Mouse (Mus musculus) brain, embryonic 18.5 days (tissue): ENCODE measurements around the gene Fam171a2.
A peak's percentile ranks its signal among the peaks of the same experiment; 100 is the strongest.
"Not testable (repeated sequence)": the region's sequence is repeated elsewhere in the genome, so short reads cannot be mapped to it uniquely, and the experiment has no call there.

Source experiments
- DNase-seq: peaks from one replicate; pipeline ENCODE4 v3.0.0-alpha.2; 2012; ENCODE audit warnings: low read depth, low spot score

Fam171a2 gene

DNA sequence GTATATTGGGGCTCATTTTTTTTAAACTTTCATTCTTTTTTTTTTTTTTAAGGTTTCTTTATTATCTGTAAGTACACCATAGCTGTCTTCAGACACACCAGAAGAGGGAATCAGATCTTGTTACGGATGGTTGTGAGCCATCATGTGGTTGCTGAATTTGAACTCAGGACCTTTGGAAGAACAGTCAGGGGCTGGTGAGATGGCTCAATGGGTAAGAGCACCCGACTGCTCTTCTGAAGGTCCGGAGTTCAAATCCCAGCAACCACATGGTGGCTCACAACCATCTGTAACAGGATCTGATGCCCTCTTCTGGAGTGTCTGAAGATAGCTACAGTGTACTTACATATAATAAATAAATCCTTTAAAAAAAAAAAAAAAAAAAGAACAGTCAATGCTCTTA lies 37.1 kb downstream of the Fam171a2 start:
- DNase-seq = not testable (repeated sequence)

DNA sequence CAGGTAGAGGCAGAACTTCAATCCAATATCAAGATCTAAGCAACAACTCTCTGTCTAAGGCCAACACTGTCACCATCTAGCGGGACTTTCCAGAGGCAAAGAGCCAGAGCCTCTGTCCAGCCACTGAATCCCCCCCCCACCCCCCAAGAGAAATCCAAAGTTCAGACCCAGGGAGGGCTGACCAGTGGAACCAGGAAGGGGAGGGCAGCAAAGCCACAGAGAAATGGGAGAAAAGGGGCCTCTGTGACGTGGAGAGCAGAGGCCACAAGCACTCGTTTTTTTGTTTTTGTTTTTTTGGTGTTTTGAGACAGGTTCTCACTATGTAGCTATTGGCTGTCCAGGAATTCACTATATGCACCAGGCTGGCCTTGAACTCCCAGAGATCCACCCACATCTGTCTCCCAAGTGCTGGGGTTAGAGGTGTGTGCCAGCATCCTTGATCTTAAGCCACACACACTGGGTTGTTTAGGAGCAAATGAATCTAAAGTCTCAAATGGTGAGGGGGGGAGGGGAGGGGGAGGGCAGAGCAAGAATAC lies 37.6 kb downstream of the Fam171a2 start:
- no peak for DNase-seq

DNA sequence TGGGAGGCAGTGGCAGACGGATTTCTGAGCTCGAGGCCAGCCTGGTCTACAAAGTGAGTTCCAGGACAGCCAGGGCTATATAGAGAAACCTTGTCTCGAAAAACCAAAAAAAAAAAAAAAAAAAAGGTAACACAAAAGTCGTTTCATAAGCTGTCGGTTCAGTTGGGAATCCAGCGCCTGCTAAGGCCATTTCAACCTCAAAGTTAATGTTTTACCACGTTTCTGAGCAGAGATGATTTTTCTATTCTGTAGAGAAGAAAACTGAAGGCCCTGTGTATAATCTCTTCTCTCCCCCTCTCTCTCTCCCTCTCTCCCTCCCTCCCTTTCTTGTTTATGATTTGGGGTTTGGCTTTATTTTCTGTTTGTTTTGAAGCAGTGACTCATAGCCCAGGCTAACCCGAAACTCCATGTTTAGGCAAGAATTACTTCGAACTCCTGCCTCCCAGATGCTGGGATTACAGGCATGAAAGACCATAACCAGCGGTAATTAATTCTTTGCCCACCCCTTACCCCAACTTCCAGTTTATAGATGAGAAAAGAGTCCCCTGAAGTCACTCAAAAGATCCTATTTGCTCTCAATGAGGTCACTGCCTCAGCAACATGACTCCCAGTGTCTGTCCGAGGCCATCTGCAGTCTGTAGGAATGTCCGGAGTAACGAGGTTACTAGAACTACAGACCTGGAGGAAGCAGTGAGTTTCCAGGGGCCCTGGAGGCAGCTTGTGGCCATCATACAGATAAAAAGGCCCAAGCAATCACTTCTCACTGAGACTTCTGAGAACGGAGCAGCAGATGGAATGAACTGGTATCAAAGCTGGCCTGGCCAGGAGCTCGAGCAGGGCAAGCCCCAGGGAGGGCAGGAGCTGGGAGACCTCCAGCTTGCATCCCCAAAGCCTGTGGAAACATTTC lies 38.3 kb downstream of the Fam171a2 start:
- no peak for DNase-seq

DNA sequence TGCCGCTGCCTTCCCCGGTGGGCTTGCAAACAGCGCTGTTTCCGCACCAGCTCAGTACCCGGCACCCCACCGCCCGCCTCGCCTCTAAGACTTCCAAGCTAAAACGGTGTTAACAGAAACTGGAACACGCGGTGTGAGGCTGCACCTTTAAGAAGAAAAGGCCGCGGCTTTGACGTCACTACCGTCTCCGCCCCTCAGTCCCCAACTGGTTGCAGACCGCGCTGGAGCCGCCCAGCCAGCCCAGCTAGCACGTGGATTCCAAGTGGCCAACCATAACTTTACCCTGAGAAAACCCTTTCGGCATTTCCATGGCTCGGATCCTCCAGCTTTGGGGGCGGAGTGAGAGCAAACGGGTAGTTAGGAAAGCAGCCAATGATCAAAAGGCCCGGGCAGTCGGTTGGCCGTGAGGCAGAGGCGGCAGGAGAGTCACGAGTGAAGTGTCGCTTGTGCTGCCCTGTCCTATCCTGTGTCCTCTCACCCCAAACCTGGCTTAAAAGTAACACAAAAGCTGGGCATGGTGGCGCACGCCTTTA lies 39.1 kb downstream of the Fam171a2 start:
- peak; percentile 95 for DNase-seq

DNA sequence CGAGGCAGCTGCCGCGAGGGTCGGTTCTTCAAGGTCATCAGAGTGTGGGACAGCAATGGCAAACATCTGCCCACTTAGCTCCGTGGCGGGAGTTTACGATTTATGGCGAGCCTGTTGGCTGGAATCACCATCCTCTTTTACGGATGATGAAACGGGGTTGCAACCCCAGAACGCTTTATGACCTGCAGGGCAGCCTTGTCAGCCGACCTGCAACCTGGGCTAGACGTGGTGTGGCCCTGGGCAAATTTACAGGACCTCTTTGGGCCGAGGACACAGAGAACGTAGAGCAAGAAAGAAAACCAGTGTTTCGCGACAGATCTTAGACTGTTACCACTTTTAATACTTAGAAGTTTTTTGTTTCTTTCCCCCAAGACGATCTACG lies 39.7 kb downstream of the Fam171a2 start, which contains the start of gene Slc25a39:
Gene Slc25a39, minus strand, starts transcription at position 113 of the 382 bp plus-strand sequence.
- DNase-seq = no peak

DNA sequence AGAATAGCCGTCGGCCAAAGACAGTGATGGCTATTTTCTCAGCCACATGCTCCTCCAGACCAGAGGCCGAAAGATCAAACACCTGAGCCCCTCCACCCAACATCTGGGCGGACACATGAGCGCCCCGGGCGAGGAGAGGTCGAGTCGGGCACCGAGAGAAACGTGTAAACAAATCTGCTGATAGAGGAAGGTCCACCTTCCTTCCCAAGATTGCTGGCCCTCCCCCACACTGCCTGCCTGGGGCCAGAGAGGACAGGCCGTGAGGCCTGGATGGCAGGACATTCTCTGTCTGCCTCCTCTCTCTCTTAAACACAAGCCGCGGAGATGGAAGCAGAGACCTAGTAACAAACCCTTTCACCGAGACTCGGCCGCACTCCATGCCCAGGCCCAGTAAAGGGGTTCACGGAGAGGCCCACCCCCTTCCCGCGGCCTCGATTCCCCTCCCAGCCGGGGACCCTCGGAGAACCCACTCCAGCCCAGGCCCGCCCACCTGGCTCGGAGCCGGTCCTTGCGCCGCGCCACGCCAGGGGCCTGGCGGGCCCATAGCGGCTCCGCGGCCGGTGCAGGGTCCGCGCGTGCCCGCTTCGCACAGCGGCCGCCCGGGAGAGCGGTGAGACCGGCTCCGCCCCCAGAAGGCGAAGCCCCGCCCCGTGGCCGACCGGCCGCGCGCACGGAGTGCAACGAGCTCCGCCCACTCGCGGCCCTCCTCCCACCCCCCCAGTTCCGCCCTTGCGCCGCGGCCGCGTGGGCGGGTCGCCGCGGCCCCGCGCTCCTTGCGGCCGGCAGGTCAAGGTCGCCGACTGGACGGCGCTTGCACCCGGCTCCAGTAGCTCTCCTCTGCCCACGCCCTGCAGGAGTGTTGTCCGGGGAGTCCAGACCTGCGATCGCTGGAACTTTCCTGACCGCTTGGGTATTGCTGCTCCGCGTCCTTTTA lies 40.3 kb downstream of the Fam171a2 start:
- no peak for DNase-seq

DNA sequence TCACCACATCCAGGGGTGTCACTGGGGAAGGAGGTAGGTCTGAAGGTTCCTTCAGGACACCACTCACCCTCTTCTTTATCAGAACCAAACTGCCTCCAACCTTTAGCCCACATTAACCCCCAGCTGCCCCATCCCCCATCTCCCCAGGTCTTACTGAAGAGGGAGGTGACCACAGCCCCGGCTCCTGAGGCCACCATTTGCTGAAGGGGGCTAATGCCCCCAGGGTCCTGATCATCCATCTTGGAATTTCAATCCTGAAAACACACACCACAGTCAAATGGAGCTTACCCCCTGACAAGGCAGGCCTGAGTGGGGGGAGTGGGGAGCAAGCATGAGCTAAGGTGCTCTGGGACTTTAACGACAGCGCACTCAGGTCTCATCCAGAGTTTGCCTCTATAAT lies 41.1 kb downstream of the Fam171a2 start:
- no peak for DNase-seq

DNA sequence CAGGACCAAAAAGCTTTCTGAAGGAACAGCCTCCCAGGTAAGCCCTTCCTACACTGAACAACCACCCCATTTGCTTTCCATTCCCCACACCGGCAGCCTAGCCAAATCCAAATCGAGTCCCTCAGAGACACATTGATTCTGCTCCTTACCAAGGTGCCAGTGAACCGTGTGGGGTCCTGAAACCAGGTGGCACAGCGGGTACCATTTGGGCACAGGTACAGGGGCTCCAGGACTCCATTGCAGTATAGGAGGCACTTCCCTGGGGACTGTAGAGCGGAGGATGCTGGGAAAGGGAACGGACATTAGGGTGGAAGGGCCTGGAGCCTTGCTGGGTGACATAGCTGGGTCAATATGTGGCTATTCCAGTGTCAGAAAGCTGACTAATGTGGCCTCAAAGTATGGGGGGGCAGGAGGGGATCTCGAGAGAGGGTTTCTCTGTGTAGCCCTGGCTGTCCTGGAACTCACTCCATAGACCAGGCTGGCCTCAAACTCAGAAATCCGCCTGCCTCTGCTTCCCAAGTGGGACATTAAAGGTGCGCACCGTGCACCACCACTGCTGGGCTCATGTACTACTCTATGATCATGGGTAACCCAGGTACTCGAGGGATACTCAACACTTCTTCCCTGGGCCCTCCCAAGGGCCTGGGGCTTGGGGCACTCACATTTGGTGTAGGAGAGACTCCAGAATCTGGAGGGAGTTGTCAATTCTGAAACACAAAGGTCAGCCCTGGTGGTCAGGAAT lies 41.8 kb downstream of the Fam171a2 start:
- DNase-seq = no peak

DNA sequence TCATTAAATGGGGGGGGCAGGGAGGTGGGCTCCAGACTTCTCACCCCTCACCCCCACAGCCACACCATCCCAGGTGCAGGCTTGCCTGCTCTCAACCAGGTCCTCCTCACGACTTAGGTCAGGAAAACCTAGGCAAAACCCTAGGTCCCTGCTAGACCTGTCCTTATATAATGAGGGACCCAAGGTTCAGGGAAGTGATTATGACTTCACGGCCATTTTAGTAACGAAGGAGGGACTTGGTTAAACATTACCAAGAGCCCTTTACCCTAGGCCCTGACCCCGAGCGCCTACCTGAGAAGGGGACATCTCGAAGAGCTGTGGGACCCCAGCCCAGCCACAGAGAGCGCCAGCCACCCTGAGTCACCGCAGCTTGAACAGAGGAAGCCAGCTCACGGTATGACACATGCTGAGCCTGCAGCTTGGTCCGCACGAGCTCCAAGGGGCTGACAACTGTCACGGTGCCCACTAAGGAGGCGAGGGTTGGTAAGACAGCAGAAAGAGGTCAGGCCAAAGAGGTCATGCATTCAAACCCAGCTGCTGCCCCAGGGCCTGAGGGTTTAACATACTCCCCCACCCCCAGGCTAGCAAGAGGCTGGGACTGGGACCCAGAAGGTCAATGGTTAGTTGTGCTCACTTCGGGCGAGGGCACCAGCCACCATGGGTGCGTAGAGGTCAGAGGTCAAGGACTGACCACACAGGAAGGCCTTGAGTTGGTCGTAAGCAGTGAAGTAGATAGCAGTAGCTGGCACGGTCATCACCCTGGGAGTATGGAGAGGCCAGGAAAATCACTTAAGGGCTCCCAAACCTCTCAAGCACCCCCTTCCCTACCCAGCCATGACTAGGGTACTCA lies 43.1 kb downstream of the Fam171a2 start:
- no peak for DNase-seq

DNA sequence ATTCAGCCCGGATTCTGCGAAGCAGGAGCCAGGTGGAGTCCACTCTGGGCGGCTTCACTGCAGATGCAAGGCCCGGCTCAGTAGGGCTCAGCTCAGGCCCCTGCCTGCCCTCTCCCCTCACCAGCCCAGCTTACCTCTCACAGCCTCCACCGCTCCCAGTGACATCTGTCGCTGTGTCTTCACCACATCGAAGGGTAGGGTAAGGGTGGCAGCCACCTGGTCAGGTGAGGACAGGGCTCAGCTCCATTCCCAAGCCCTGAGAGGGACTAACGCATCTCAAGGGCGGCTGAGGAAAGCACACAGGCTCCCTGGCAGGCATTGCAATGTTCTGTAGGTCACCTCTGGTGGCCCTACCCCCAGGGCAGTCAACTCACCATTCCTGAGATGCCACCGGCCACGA lies 43.8 kb downstream of the Fam171a2 start:
- no peak for DNase-seq

DNA sequence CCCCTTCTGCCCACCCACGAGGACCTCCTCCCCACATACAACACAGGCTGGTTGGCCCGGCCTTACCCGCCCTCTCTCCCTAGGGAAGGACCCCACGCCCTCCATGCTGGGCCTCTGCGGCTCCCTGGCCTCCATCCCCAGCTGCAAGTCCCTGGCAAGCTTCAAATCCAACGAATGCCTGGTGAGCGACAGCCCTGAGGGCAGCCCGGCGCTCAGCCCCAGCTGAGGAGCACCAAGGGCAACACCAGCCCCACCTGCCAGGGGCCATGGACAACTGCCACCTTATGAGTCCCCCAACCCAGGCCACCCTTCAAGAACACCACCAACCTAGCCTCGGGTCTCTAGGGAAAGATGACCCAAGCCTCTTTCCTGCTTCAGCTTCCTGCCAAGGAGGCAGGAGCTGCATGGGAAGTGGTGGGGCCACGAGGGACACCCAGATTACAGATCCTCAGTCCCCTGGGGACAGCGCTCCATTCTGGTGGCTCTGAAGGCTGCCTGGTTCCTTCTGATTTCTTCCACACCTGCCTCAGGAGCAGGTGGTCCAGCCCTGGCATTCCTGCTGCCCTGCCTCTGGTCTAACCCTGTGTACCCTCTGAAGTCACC lies 45.5 kb downstream of the Fam171a2 start:
- no peak for DNase-seq

DNA sequence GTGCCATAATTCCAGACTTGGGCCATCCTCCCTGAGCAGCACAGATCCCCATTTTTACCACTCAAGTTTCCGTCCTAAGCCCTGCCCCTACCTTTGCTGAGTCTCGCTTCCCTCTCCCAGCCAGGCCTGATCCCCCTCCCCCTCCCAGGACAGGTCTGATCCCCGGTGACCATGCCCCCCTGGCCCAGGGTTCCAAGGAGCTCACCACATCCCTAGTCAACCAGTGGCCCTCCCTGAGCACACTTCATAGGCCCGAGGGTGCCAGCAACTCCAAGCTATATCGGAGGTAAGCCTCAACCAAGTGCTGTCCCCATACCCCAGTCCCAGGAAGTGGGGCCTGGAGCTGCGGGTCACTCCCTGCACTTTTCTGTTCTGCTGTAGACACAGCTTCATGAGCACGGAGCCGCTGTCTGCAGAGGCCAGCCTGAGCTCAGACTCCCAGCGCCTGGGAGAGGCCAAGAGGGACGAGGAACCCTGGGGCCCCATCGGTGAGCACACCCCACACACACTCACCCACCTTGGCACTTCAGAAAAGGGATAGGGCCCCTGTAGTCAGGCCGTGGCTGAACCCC lies 46.9 kb downstream of the Fam171a2 start:
- DNase-seq = no peak

DNA sequence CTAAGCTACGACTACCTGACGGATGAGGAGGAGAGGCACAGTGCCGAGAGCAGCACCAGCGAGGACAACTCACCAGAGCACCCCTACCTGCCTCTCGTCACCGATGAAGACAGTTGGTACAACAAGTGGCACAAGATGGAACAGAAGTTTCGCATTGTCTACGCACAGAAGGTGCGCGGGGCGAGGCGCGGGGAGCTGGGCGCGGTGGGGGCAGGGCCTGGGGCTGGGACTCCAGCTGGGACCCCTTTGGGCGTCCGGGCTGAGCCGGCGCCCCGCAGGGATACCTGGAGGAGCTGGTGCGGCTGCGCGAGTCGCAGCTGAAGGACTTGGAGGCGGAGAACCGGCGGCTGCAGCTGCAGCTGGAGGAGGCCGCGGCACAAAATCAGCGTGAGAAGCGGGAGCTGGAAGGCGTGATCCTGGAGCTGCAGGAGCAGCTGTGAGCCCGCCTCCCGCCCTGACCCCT lies 47.8 kb downstream of the Fam171a2 start:
- no peak for DNase-seq

DNA sequence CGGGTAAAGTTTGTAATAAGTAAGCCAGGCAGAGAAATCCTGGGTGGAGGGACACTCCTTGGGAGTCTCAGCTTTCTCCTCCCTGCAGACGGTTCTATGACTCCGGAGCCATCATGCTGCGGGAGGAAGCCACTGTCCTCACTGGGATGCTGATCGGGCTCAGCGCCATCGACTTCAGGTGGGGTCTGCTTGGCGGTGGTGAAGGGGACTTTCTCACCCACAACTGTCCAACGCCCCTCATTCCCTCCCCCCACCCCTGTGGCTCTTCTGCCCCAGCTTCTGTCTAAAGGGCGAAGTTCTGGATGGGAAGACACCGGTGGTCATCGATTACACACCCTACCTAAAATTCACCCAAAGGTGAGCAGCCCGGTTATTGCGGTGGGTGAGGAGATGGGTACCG lies 48.4 kb downstream of the Fam171a2 start:
- no peak for DNase-seq

DNA sequence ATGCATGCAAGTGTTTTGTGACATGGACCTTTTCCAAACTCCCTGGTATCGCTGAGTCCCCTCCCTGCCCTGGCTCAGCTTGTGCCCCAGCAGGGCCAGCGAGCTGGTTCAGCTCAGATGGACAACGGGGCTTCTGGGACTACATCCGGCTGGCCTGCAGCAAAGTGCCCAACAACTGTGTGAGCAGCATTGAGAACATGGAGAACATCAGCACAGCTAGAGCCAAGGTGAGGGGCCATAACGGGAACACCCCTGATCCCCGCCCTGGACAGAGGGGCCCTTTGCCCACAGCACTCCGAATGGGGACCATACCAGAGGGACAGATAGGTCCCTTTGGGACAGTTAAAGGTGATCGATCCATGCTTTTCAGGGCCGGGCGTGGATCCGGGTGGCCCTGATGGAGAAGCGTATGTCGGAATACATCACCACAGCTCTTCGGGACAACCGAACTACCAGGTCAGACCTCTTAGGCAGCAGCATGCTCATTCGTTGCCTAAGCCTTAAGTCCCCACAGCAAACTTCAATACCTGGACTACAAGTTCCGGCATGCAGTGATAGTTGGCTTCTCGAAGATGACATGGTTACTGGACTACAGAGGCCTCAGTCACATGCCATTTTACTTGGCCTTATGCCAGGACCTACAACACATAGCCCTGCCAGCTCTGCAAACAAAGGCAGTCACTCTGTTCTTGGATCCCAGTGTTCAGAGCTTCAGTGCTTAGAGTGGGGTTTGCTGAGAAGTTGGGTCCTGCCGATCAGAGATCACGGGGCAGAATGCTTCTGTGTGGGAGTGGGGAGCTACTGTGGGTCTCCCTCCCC lies 49.3 kb downstream of the Fam171a2 start:
- DNase-seq = no peak

DNA sequence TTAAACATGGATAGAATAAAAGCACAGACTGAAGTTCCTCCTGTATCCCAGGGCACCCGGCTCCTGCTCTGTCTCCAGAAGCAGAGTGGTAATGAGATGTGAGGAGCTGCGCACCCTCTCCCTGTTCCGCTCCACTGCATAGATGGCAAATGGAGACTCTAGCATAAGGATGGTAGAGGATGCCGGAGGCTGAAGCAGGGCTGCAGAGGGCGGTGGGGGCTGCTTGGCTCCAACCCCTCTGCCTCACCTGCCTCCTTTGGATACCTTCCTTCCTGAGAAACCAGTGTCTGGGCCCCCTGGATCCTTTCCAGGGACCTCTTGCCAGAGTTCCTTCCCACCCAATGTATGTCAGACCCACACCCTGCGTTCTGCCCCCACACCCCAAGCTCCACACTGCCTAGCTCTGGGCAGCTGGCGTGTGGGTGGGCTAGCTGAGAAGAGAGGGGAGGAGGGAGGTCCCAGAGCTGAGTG lies 50.8 kb downstream of the Fam171a2 start:
- DNase-seq = no peak

DNA sequence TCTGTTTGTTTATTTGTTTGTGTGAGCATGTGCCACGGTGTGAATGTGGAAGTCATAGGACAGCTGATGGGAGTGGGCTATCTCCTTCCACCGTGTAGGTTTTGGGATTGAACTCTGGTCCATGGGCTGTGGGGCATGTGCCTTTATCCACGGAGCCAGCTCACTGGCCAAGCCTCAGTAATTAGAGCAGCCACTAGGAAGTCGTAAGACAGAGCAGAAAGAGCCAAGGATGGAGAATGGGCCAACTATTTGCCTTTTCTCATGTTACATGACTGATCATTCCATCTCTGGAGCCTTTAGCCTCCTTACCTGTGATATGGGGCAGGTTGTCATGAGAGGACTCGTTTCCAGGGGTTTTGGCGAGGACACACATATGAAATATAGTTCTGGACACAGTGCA lies 51.2 kb downstream of the Fam171a2 start:
- no peak for DNase-seq

DNA sequence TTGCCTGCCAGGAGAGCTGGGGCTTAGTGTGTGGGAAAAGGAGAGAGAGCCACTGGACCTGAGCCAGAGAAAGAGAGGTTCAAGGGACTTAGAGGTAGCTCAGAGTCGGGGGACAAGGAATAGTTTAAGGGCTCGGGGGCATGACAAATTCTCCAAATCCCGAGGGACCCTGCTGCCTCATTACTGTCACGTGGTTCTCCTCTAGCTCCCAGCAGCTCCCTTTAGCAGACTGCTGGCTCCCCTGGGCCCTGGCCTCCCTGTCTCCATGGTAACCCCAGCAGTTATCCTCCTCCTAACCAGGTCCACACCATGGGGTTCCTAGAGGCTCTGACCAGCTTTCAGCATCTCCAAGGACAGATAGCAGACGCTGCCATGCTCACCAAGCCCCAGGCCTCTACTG lies 52.2 kb downstream of the Fam171a2 start:
- DNase-seq = no peak
